Mouse (Mus musculus): ENCODE measurements around the gene Car11.

The Car11 gene

DNA sequence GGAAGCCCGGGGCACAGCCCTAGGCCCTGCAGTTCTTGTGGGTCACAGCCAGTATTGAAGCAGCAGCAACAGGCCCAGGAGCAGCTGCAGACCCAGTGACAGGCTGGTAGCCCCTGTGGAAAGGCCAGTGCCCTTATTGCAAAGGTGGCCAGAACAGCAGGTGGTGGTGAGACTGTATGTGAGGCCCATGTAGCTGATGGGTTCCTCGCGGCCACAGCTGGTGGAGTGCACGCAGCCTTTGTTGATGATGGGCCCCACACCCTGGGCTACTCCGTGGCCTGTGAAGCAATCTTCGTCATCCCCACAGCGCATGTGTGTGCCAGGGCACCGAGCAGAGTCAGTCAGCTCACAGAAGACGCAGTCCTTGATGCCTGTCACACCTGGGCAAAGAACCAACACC lies 25.5 kb downstream of the Car11 start:
- no peak for DNase-seq (ENCODE audit: low spot score)

- no peak for DNase-seq (ENCODE audit: low spot score)
These were observed 26.1 kb downstream of the Car11 start, which contains the start of gene Spaca4 for GRCm38 (mm10) chr7:45725713-45726112. TSS of gene Spaca4 (minus strand) at chr7:45725813.

GRCm38 (mm10) chr7:45726419-45726818 lies 26.8 kb downstream of the Car11 start:
- DNase-seq (ENCODE audit: low spot score): no peak

DNA sequence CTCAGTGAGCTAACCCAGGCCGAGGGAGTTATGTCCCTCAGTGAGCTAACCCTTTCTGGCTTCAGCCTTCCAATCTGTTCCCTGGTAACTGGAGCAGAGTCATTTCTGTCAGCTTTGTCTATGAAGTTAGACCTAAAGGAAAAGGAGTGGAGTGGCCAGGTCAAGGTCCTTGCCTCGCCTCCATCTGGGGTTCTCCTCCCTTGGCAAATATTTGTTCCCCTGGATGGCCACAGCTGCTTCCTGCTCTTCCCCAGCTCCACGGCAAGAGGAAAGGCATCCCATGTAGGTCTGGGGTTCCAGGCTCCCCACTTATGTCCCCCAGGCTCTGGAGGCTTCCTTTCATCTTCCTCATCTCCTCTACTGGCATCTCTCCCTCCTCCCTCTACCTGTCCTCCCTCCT lies 28.0 kb downstream of the Car11 start:
- DNase-seq (ENCODE audit: low spot score): no peak

DNA sequence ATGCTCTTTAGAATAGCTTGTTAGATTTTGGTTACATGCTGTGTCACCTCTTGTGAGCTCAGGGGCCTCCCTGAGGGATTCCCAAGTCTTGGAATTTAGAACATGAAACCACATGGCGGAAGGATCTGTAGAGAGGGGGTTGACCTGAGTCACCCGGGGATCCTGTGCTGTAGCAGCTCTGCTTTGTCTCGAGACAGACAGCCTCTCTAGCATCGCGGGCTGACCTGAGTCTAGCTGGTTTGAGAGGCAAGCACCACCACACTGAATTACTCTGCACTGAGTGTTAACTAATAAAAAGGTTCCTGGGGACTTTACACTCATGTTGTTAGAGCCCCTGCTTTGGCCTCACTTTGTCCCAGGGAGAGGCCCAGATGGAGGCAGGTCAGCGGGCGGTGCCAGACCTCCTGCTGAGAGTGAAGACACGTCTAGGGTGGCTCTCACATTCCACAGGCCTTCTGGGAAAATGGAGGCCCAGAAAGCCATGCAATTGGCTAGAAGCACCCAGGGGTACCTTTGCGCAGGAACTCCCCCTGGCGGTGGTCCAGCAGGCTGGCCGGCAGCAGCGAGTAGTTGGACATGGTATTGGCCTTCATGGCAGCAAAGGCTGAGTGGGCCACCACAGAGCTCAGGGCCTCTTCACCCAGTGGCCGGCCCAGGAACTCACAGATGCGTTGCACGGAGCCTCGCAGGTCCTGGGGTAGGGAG lies 31.2 kb downstream of the Car11 start:
- no peak for DNase-seq (ENCODE audit: low spot score)

DNA sequence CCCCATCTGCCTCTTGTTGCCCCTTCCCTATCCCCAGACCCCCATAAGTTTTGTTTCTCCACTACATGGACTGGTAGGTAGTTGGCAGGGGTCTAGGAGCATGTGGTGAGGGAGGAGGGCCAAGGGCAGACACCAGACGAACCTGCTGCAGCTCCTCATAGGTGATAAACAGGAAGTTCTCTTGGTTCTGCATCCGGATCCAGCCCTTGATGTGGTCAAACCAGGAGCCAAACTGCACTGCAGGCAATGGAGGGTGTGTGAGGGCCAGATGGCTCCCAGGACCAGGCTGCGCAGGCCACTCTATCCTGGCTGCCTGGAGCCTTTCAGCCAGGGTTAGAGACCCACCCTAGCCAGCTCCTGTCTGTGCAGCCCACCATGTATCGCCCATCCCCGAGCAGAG lies 33.8 kb downstream of the Car11 start:
- no peak for DNase-seq (ENCODE audit: low spot score)

GRCm38 (mm10) chr7:45739162-45739763 lies 39.6 kb downstream of the Car11 start:
- DNase-seq (ENCODE audit: low spot score): peak; percentile 81

- no peak for DNase-seq (ENCODE audit: low spot score)
These were observed 40.2 kb downstream of the Car11 start for GRCm38 (mm10) chr7:45739820-45740219.

DNA sequence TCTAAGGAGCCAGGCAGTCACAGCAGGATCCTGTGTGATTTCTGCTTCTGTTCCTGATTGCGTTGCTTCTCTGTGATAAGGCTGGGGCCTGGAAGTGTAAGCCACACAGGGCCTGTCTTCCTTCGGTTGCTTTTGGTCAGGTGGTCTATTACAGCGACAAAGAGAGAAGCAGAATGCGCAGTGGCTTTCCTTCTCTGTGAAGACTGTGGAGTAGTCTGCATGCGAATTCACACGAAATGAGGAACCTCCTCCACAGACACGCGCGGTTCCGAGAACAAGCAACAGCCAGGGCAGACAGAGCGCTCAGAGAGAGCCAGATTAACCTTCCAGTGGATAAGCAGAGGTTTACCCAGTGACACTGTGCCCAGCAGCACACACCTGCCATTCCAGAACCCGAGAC lies 41.7 kb downstream of the Car11 start:
- DNase-seq (ENCODE audit: low spot score): no peak

GRCm38 (mm10) chr7:45741777-45742176 lies 42.1 kb downstream of the Car11 start:
- DNase-seq (ENCODE audit: low spot score): no peak

DNA sequence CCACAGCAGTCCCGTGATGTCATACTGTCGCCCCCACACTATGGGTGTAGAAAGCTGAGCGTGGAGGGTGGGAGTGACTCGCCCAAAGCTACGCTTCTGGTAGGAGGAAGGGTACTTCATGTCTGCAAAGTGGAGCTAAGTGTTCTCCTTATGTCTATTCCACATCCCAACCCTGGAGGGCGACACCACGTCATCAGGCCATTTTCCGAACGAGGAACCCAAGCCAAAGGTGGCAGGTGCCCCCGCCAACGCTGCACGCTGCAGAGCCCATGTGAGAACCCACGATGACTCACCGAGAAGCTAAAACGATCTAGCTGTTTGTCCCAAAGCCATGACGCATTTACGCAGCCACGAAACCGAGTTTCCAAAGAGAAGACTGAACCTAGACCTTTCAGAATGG lies 42.7 kb downstream of the Car11 start:
- no peak for DNase-seq (ENCODE audit: low spot score)

DNA sequence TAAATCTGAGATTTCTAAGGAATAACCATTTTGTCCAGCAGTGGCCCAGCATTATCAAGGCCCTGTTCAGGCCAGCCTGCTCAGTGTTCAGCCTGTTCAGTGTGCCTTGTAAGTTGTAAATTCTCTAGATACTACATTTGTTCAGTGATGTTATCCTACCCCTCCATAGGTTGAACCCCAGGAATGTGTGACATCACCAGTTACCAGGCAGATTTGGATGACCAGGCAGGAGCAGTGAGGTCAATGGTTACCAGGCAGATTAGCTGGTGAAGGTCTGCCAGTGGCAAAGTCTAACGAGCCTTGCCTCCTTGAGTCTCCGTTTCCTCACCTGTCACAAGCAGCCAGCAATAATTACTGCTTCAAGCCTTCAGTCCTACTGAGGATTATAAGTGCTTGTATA lies 44.7 kb downstream of the Car11 start:
- peak; percentile 83 for DNase-seq (ENCODE audit: low spot score)

GRCm38 (mm10) chr7:45746518-45746917 lies 46.9 kb downstream of the Car11 start:
- no peak for DNase-seq (ENCODE audit: low spot score)

DNA sequence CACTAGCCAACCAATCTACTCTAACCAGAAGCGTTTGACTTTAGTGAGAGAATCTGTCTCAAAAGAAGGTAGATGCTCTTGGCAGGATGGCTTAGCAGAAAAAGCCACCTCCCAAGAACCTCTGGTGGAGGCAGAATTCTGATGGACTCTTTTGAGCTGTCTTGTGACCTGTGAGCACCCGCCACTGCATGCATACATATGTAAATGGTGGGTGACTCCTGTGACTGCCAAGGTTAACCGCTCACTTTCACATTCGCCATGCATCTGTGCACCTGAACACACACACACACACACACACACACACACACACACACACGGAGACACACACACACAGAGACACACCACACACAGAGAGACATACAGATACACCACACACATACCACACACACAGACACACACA lies 47.8 kb downstream of the Car11 start:
- no peak for DNase-seq (ENCODE audit: low spot score)

DNA sequence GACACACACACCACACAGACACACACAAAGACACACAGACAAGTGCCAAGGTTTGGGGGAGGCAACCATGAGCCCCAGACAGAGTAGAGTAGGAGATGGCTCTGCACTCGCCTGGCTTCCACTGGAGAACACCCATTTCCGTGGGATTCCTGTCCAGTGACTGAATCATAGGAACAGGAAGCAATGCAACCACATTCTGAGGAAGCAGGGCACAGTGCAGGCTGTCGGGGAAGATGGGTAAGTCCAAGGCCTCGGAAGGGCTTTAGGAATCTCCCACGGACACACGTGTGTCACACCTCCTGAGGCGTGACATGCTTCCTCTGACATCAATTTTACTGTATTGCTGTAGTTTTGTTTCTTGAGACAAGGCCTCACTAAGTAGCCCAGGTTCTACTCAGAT lies 48.5 kb downstream of the Car11 start:
- DNase-seq (ENCODE audit: low spot score): no peak

GRCm38 (mm10) chr7:45749401-45749800 lies 49.8 kb downstream of the Car11 start:
- no peak for DNase-seq (ENCODE audit: low spot score)

DNA sequence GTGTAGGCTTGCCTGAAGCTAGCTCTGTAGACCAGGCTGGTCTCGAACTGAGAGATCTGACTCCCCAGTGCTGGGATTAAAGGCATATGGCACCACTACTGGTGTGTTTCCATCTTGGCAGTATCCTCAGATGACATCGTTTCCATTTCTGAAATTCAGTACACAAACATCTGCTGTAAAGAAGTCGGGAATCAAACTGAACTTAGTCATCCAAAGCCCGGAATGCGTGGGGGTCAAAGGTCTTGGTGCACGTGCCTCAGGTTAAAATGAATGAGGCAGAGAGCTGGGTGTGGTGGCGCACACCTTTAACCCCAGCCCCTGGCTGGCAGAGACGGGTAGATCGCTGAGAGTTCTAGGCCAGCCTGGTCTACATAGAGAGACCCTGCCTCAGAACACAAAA lies 50.5 kb downstream of the Car11 start:
- no peak for DNase-seq (ENCODE audit: low spot score)
